Mouse (Mus musculus): ENCODE measurements around the gene Vdac2.

DNA sequence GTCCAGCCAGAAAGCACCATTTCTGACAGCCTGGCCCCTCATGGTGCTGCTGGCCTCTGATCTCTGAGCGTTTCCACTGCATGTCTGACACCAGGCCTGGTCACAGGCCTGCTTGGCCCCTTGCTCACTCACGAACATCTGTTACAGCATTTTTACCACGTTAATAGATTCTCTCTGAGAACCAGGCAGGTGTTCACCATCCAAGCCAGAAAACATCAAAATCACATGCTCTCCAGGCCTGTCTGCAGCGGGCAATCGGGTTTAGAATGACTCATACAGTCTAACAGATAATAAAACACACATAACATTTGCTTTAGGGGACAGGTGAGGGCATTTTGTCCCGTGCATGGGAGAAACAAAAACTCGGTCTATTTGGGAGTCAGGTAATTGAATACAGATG lies 41.3 kb downstream of the Vdac2 start:
- TF ChIP-seq CTCF (IDR thresholded peaks at IDR 0.05; ENCODE audit: low read depth, low read length) (no peak), POLR2A (IDR thresholded peaks at IDR 0.05; ENCODE audit: insufficient read depth, low read length) (no peak), EP300 (IDR thresholded peaks at IDR 0.05; ENCODE audit: insufficient read depth, low read depth, low read length) (no peak)

All from ES-Bruce4 (cell line).